Mouse (Mus musculus): Measurements from ENCODE around the gene Notch2.
"Not testable (repeated sequence)": the region's sequence is repeated elsewhere in the genome, so short reads cannot be mapped to it uniquely, and the experiment has no call there.

The Notch2 gene

GRCm38 (mm10) chr3:98032191-98032590, 18.9 kb downstream of the Notch2 start:
- no peak for DNase-seq

GRCm38 (mm10) chr3:98032944-98033343, 19.6 kb downstream of the Notch2 start:
- no peak for DNase-seq

GRCm38 (mm10) chr3:98034622-98035593, 21.6 kb downstream of the Notch2 start:
- no peak for DNase-seq

- no peak for DNase-seq
These were observed 22.8 kb downstream of the Notch2 start for GRCm38 (mm10) chr3:98036161-98036560.

GRCm38 (mm10) chr3:98037151-98037550, 23.8 kb downstream of the Notch2 start:
- DNase-seq, result no peak

GRCm38 (mm10) chr3:98038658-98039057, 25.3 kb downstream of the Notch2 start:
- DNase-seq, result no peak

- DNase-seq, result no peak
These were observed 25.9 kb downstream of the Notch2 start for GRCm38 (mm10) chr3:98039223-98039622.

- DNase-seq, result no peak
These were observed 26.5 kb downstream of the Notch2 start for GRCm38 (mm10) chr3:98039666-98040456.

- DNase-seq, result no peak
These were observed 27.5 kb downstream of the Notch2 start for GRCm38 (mm10) chr3:98040836-98041235.

- no peak for DNase-seq
These were observed 29.0 kb downstream of the Notch2 start for GRCm38 (mm10) chr3:98042301-98042700.

GRCm38 (mm10) chr3:98042955-98043456, 29.7 kb downstream of the Notch2 start:
- no peak for DNase-seq

- no peak for DNase-seq
These were observed 30.3 kb downstream of the Notch2 start for GRCm38 (mm10) chr3:98043669-98044068.

- DNase-seq, result no peak
These were observed 31.5 kb downstream of the Notch2 start for GRCm38 (mm10) chr3:98044768-98045368.

GRCm38 (mm10) chr3:98045465-98046148, 32.3 kb downstream of the Notch2 start:
- no peak for DNase-seq

GRCm38 (mm10) chr3:98046305-98046704, 33.0 kb downstream of the Notch2 start:
- peak; percentile 39 to 47 for DNase-seq

- DNase-seq, result no peak
These were observed 36.3 kb downstream of the Notch2 start for GRCm38 (mm10) chr3:98049671-98050070.

GRCm38 (mm10) chr3:98050086-98050485, 36.8 kb downstream of the Notch2 start:
- not testable (repeated sequence) for DNase-seq

- DNase-seq, result no peak
These were observed 37.4 kb downstream of the Notch2 start for GRCm38 (mm10) chr3:98050492-98051406.

GRCm38 (mm10) chr3:98051407-98051968, 38.2 kb downstream of the Notch2 start:
- DNase-seq, result no peak

GRCm38 (mm10) chr3:98052507-98053430, 39.4 kb downstream of the Notch2 start:
- no peak for DNase-seq
